Mouse (Mus musculus): Measurements from ENCODE around the gene Psg19.
"Not testable (repeated sequence)": the region's sequence is repeated elsewhere in the genome, so short reads cannot be mapped to it uniquely, and the experiment has no call there.

The Psg19 gene

DNA sequence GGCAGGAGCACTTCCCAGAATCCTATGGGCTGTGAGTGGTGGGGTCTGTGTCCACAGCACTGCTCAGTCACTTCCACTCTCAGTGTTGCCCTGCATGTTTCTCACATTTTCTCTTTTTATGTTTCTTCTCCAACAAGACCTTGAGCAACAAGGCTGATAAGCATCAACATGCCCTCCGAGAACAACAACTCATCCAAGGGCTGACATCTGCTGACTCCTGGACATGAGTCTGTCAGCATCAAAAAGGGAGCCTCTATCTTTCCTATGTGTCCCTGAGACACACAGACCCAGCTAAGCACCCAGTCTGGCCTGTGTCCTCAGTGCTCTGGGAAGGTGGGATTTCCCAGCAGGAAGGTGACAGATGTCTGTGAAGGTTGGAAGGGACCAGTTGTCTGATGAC lies at the start of gene Psg19:
Gene Psg19, minus strand, starts transcription at position 101 of the 400 bp plus-strand sequence.
- no peak for DNase-seq (ENCODE audit: low read depth, low spot score)

DNA sequence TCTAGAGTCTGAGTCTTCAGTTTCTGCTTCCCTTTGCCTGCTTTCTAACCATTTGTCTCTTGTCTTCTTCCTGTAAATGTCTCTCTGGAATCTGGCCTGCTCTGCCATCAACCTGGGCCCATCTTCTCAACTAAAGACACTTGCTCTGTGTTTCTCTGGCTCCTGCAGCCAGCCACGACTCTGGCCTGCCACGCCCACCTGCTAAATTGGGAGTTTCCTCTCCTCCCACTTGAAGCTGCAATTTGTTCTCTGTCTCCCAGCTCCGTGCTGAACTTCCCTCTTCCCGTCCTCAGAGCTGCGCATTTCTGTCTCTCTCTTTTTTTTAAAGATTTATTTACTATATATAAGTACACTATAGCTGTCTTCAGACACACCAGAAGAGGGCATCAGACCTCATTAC lies 46.5 kb upstream of the Psg19 start:
- no peak for DNase-seq (ENCODE audit: low read depth, low spot score)

DNA sequence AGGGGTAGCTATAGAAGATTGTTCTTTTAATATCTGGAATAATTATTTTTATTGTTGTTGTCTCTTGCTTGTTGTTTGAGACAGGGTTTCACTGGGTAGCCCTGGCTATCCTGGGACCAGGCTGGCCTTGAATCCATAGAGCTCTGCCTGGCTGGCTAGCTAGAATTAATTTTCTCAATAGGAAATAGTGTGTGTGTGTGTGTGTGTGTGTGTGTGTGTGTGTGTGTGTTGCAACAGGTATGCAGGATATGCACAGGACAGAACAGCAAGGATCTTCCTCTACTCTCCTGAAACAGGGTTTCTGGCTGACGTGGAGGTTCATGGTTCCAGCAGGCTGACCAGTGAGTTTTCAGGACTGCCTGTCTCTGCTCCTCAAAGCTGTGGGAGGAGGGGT lies 42.9 kb upstream of the Psg19 start:
- DNase-seq (ENCODE audit: low read depth, low spot score) = no peak

DNA sequence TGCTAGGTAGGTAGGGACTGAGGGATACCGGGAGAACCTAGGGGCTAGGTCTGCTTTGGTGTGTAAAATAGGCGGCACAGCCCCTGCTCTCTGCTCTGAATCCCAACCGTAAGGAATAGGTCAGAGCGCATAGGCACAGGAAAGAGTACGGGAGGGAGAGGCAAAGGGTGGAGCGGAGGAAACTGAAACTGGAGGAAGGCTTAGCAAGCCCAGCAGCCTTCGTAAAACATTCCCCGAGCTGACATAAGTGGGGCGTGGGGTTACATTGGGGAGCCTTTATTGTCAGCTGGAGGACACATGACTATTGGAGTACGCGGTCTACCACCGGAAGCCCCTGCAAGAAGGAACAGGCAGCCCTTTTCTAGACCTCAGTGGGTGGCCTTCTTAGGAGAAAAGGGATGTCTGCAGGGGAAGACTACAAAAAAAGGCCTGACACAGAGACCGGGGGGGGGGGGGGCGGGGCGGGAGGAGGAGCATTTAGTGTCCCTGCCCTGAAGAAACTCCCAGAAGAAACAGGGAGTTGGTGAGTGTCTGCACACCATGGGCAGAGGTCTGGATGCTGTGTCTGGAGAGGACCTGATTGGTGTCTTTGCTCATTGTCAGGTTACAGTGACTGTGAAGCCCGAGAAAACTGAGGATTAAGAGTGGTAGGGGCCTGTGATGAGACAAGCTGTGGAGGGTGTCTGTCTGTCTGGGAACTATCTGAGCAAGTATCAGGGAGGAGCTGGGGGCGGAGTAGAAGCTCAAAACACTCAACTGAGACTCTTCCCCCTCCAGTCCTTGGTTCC lies 42.3 kb upstream of the Psg19 start:
- no peak for DNase-seq (ENCODE audit: low read depth, low spot score)

DNA sequence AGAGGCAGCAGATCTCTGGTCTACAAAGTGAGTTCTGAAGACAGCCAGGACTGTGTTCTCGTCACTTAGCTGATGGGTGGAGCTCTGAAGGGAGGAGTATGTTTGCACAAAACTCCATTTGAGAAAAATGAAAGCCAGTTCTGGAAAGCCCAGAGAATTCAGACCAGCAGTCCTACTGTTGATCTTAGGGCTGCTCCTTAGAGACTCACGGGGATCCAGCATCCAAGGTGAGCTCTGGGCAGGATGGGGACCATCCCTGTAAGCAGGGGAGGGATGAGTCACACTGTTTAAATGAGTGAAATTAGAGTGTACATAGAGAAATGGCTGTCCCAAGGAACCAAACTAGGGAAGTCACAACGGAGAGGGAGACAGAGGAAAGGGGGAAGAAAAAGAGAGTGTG lies 41.5 kb upstream of the Psg19 start, which contains the start of gene Mill2:
Gene Mill2, plus strand, starts transcription at position 102 of the 400 bp plus-strand sequence.
- DNase-seq (ENCODE audit: low read depth, low spot score) = no peak

DNA sequence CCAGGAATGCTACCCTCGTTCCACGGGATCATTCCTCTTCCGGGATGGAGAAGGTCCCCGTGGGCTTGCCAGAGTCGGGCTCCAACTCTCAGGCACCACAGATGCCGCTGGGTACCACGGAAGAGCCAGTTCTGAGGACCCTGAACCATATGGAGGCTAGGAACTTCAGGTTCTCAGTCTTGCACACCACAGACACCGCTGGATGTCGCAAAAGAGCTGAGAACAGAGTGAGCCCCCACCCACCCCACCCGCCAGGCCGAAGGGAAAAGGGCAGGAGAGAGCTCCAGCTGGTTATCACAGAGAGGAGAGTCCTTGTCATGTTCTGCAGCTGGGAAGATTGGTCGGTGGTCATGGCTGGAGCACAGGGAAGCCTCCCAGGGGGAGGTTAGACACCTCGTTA lies 34.0 kb upstream of the Psg19 start:
- no peak for DNase-seq (ENCODE audit: low read depth, low spot score)

DNA sequence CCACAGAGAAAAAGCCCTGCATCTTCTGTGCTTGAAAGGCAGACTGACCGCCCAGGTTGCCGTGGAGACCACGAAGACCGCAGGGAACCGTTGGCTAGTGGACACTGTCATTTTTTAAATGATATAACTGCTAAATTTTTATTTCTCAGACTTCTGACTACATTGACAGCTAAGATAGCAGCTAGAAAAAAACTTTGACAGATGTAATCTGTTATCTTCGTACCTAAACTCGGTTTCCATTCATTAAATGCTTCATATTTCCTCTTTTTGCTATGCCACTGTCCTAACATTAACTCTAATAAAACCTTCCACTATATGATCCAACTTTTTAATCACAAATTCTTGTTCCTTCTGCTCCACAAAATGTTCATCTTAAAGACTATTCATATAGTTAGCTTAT lies 31.2 kb upstream of the Psg19 start:
- DNase-seq (ENCODE audit: low read depth, low spot score) = no peak

DNA sequence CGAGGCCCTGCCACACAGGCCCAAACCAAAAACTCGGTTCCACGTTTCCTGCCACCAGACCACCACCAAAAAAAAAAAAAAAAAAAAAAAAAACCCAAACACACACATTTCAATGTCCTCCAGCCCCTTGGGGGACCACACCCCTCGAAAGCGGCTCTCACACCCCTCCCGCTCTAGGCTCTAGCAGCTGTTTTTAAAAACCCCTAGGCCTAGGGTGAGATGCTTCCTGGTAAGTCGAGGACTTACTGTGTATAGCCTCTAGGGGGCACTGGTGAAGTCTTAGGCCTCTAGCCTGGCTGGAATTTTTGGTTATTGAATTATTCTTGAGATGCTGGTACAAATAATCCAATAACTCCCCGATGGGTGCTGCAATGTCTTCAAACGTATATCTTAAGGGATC lies 30.3 kb upstream of the Psg19 start:
- DNase-seq (ENCODE audit: low read depth, low spot score) = no peak

DNA sequence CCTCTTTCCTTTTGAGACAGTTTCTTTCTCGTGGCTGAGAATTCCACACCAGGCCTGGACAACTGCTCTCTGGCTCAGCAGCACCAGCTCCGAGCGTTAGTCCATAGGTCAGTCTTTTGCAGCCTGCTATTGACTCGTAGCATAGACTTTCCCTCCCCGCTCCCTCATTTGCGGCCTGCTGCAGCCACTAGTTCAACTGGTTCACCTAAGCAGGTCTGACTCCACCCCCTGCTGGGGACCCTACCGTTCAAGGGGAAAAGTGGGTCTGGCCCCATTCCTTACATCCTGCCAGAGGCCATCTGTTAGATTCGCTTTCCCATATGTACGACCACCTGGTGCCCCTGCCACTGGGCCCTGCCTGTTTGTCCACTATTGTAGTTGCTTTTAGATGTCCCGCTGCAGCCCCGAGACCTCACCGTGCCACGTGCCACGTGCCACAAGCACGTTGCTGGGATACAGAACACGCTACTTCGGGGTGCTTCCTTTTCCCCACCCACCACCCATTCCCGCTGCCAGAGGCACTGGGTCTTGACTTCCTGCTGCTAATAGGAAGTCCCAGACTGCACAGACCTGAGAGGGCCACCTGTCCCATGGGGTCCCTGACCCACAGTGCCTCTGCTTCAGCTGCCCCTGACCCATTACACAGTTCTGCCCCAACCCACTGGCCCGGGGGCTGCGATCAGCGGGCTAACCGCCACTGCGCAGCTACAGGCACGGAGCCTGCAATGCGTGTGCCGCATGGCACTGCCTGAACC lies 29.6 kb upstream of the Psg19 start:
- DNase-seq (ENCODE audit: low read depth, low spot score) = no peak

DNA sequence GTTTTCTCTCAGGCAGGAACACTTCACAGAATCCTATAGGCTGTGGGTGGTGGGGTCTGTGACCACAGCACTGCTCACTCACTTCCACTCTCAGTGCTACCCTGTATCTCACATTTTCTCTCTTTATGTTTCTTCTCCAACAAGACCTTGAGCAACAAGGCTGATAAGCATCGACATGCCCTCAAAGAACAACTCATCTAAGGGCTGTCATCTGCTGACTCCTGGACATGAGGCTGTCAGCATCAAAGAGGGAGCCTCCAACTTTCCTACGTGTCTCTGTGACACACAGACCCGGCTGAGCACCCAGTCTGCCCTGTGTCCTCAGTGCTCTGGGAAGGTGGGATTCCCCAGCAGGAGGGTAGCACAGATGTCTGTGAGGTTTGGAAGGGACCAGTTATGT lies 23.2 kb upstream of the Psg19 start, which contains the start of gene Psg17:
Gene Psg17, minus strand, starts transcription at position 101 of the 400 bp plus-strand sequence.
- DNase-seq (ENCODE audit: low read depth, low spot score) = no peak

DNA sequence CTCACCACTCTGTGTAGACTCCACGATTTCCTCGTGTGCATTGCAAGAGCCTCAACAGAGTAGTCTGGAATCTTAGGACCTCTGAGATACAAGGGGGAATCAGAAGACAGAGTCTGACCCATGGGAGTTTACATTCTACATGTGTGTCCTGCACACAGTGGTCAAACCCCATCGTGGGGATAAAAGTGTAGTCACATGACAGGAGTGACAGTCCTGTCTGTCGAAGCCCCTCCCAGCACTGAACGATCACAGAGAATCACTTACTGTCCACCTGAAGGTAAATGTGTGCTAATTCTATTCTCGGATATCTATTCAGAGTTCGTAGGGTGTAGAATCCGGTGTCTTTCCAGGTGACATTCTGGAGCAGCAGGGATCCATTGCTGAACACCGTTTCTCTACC lies 20.0 kb upstream of the Psg19 start:
- no peak for DNase-seq (ENCODE audit: low read depth, low spot score)

DNA sequence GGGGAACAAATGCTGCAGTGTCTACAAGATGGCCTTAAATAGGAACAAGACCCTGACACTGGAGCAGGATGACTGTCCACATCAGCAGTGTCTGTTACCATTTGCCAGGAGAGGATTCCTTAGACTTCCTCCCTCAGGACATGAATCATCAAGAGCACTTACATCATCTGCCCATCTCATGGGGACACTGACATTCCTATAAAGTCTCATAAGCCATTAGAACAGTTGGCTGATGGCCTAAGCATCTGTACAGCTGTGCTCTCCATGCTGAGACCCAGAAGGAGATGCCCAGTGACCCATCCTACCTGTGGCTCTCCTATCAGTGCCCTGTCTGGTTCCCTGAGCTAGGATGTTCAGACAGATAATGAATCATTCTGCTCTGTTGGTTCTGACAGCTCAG lies 5.2 kb upstream of the Psg19 start:
- DNase-seq (ENCODE audit: low read depth, low spot score) = no peak

DNA sequence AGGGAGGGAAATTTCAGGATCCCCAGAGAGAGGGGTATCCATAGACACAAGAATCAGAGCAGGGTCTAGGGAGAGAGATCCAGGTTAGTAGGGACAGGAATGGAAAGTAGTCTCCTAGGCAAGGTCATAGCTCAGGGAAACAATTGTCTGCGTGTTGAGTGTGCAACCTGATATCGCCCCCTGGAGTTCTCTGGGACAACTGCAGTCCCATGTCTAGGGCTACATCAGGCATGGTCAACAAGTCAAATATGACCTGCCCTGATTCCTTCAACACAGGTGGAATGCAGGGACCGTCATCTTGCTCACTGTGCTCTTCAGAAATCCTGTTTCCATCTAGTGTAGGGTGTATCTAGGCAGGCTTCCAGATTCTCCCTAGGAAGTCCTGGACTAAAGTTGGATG lies 809 bp upstream of the Psg19 start:
- DNase-seq (ENCODE audit: low read depth, low spot score) = no peak

DNA sequence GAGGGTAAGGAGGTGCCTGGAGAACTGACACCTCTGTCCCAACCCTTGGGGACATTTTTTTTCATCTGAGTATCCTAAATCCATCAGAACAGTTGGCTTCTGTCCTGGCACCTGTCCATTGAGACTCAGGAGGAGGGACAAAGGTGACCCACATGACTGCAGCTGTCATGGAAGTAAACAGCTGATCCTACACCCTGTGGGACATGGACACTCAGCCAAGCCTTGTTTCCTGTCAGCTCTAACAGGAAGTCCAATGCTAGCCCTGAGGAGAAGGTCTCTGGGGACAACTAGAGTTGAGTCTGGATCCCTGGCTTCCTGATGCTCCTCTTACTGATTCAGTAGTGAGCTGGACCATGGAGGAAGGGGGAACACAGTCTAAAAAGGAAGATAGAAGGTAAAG lies 7.6 kb downstream of the Psg19 start:
- not testable (repeated sequence) for DNase-seq (ENCODE audit: low read depth, low spot score)

DNA sequence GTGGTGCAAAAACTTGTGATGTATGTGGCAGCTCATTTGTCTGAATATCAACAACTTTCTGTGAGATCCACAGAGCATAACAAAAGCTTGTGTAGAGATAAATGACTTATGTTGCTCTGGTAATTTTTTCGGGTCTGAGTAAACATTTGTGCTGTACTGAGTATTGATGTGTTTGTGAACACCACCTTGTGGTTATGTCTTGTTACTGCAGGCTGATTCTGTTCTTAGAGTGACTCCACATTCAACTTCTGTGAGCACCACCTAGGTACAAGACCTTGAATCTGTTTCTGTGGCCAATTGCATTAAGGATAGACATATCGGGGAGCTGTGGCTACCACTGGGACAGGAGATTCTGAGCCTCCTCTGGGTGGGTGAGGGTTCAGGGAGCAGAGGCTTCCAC lies 17.0 kb downstream of the Psg19 start:
- DNase-seq (ENCODE audit: low read depth, low spot score) = not testable (repeated sequence)

DNA sequence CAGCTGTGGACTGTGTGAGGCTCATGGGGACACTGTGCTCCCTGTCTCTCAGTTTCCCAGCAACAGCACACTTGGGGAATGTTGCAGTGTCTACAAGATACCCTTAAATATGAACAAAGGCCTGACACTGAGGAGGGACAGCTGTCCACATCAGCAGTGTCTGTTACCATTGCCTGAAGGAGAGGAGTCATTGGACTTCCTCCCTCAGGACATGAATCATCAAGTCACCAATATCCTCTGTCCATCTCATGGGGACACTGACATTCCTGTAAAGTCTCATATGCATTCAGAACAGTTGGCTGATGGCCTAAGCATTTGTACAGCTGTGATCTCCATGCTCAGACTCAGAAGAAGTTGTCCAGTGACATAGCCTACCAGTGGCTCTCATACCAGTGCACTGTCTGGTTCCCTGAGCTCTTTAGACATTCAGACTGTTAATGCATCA lies 19.0 kb downstream of the Psg19 start:
- DNase-seq (ENCODE audit: low read depth, low spot score) = no peak

DNA sequence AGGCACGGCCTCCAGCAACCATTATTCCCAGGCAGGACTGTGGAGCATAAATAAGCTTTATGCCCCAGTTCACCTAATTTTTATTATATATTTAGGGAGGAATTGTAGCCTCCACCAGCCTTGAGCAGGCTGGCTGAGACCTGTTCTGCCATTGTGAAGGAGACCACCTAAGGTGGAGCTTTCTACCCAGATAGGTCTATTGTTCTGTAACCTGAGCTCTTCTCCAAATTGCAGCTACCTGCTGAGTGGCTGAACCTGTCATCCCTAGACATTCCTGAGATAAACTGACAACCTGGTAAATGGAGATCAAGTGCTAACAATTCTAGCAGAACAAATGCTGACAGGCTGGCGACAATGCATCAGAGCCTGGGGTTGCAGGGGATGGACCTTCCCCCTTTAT lies 35.4 kb downstream of the Psg19 start:
- not testable (repeated sequence) for DNase-seq (ENCODE audit: low read depth, low spot score)

DNA sequence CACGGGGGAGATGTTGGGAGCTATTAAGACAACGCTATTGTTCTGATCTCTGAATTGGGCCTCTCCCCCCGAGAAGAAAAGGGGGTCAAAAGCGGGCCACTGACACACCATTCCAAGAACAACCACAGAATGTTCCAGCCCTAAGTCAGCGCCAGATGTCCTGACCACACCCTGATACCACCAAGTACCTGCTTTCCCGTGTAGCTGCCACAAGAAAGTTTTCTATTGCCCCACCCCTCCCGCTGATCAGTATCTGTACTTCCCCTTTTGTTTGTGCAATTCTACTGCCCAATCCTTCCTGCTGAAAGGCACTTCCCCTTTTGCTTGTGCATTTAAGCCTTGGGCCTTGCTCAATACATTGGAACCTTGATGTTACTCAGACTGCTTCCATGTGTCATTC lies 38.2 kb downstream of the Psg19 start:
- DNase-seq (ENCODE audit: low read depth, low spot score) = not testable (repeated sequence)

DNA sequence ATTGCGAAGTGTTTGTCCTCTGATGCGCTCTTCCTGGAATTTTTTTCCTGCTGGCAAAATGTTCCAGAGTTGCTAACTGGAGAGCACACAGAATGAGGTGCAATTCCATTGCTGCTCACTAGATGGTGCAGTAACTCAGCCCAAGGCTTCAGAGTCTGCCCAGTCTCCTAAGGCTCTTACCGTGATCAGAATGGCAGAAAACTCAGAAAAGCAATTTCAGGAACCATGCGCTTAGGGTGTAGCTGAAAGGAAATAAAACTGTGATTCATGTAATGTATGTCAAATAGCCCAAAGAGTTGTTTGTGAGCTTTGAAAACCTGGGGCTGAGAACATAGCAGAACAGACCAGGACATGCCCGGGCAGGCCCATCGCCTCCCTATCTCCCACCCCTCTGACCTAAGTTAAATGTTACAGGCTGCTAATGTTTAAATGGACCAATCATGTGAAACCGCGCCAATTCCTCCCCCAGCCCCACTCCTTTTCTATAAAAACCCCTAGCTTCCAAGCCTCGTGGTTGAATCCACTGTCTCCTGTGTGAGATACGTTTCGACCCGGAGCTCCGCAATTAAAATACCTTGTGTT lies 48.3 kb downstream of the Psg19 start:
- DNase-seq (ENCODE audit: low read depth, low spot score) = peak; percentile 40

DNA sequence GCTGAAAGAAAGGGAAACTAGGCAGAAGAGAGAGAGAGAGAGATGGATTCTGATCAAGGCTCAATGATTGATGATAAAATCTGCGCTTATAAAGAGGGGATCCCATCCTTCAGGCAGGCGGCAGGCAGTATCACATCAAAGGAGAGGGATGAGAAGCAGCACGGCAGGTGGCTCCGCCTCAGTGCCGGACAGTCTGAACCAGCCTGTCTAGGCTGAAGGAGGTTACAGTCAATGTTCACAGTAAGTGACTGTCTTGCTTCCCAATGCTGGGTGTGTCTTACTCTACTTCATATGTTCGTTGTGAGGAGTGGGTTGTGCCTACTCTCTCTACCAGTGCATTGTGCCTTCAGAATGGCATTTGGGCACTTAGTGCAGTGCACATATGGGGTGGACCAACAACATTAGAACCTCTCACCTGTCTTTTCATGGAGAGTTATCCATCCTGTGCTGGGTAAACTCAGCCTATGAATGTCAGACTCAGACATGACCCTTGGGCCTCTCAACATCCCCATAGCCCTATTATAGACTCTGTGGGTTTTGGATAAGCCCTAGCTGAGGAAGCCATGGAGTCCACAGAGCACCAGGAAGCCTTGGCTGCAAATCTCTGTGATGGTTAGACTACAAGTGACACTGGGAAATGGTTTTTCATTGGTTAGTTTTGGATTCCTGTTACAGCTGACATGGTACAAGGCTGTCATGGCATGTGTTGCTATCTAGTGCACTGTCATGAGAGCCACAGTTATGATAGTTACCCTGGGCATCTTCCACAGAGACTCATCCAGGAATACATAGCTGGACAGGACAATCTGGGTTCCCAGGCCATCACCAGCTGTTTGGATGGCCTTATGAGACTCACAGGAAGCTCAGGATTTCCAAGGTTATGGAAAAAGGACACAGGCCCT lies 49.1 kb downstream of the Psg19 start:
- DNase-seq (ENCODE audit: low read depth, low spot score) = no peak

DNA sequence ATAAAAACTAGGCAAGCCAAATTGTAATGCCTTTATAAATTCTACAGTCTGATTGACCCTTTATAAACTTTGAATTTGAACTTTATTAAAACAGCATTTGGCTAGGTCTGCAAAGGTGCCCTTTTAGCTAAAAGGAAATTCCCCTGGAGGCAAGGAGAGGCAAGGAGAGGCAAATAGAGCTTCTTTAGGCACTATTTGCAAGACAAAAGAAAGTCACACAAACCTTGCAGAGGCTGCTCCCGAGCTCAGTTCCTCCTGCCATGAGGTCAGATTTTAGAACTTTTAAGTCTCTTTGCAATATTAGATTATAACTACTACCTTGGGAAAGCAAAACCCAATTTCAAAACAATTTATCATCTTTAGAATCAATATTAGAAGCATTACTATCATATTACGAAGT lies 50.9 kb downstream of the Psg19 start:
- not testable (repeated sequence) for DNase-seq (ENCODE audit: low read depth, low spot score)

Data from retina, adult 2 months (tissue).